Mouse (Mus musculus) frontal cortex, postnatal 10 days (tissue): ENCODE results near the gene Ugt1a6b.
"Not testable (repeated sequence)": the region's sequence is repeated elsewhere in the genome, so short reads cannot be mapped to it uniquely, and the experiment has no call there.

Experiments used
- DNase-seq, 2 experiments: peaks; one replicate each; pipeline ENCODE4 v3.0.0; 2022; ENCODE audit warnings: low spot score in 2 of 2, mixed read lengths in 1 of 2

Ugt1a6b gene

GRCm38 (mm10) chr1:88224029-88224776 lies 121.2 kb downstream of the Ugt1a6b start:
- DNase-seq, result no peak

DNA sequence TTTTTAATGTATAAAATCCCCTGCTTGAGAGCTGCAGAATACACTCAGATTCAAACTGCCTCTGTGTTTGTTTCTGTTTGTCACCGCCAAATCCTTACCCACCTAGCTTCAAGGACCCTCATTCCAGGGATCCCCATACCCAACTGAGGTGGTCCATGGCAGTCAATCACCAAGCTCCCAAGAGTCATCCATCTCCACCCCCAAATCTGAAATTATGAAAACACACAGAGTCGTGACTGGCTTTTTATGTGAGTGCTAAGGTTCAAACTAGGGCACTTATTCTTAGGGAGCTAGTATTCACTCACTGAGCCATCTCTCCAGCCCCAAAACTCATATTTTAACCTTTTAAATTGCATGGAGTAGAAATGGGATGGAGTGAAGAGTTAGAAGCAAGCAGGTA lies 122.2 kb downstream of the Ugt1a6b start:
- DNase-seq, result not testable (repeated sequence)

- DNase-seq, result no peak
These were observed 122.7 kb downstream of the Ugt1a6b start for GRCm38 (mm10) chr1:88225741-88226140.

- peak in 1 of 2 experiments; percentile 19 for DNase-seq
These were observed 123.8 kb downstream of the Ugt1a6b start, which contains the start of gene Mroh2a for GRCm38 (mm10) chr1:88226670-88227379. TSS of gene Mroh2a (plus strand) at chr1:88226986.

GRCm38 (mm10) chr1:88227482-88227881 lies 124.4 kb downstream of the Ugt1a6b start:
- DNase-seq, result no peak

DNA sequence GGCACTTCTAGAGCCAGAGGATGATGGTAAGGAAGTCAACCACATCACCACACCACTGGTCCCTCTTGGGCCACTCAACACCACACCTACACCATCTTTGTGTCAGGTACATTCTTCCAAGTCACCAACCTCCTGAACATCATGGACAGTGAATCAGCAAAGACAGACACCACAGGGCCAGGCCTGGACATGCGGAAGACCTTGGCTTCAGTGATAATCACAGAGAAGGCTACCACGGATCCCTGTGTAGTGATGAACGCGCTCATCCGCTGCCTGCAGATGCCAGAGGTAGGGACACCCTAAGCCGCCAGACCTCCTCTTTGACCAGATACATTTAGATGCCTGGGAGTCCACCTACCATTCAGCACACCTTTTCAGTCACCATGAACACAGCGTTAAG lies 125.1 kb downstream of the Ugt1a6b start:
- DNase-seq, result peak in 1 of 2 experiments; percentile 7

GRCm38 (mm10) chr1:88229566-88229965 lies 126.5 kb downstream of the Ugt1a6b start:
- DNase-seq, result no peak

DNA sequence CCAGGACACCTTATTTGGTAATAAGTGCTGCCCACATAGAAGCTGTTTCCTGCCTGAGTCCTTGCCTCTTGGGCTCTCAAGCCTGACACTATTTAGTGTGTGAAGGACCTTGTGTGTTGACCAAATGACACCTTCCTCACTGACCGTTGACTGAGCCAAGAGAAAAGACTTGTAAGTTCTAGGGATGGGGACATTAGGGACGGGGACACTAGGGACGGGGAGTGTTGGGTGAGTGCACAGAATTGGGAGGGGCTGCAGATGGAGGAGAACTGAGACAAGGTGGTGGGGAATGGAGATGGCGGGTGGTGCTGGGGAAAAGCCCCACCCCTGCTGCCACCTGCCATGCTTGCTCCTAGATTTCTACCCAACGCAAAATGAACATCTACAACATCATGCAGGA lies 126.9 kb downstream of the Ugt1a6b start:
- DNase-seq, result no peak

- no peak for DNase-seq
These were observed 127.4 kb downstream of the Ugt1a6b start for GRCm38 (mm10) chr1:88230421-88230820.

GRCm38 (mm10) chr1:88230981-88231802 lies 128.1 kb downstream of the Ugt1a6b start:
- DNase-seq, result no peak

DNA sequence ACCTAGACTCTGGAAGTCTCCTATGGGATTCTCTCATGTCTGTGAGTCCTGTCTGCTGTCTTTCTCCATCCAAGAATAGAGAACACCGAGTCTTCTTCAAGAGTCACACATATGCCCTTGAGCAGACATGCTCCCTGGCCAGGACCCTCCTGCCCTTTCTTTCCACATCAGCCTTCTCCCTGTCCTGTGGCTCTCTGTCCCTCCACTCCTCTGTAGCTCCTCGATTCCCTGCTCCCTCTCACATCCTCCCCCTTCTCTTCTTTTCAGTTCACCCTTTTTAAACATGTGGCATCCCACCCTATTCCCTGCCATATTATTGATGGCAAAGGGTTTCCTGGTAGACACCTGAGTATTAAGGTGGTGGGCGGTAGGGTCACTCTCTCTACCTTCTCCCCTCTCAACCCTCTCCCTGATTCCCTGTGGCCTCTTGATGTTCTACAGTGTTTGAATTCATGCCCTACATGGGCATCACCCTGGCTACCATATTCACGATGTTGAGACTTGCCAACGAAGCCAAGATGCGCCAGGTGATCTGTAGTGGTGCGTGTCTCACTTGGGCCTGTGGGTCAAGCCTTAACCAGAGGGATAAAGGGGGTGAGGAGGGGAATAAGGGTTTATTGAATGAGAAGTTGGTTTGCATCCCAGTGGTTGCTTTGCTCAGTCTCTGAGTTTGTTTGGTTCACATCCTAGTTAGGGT lies 128.9 kb downstream of the Ugt1a6b start:
- DNase-seq, result no peak

DNA sequence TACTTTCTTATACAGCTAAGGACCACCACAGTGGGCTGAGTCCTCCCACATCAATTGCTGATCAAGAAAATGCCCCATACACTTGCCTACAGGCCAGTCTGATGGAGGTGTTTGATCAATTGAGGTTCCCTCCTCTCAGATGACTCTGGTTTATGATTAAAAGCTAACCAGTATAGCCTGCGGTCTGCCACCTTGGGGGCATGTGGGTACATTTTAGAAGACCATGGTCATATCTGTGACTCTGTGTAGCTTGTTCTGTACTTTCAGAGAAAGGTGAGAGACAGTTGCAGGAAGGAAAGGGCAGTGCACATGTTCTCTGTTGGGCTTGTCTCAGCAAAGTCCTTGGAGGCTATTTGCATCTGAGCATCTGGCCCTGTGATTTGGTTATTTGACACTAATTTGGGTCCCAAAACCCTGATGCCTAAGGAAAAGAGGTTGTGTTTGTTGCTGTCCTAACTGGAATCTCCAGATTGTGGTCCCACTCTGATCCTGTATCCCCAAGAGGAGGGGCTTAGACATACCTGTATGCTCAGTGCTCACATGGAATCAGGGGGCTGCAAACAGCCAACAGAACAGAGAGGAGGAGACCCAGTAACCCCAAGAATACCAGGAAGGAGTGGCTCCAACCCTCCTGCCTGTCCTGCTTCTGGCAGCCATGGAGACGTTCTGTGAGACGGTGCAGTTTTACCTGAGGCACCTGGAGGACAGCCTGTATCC lies 129.8 kb downstream of the Ugt1a6b start:
- DNase-seq, result no peak

DNA sequence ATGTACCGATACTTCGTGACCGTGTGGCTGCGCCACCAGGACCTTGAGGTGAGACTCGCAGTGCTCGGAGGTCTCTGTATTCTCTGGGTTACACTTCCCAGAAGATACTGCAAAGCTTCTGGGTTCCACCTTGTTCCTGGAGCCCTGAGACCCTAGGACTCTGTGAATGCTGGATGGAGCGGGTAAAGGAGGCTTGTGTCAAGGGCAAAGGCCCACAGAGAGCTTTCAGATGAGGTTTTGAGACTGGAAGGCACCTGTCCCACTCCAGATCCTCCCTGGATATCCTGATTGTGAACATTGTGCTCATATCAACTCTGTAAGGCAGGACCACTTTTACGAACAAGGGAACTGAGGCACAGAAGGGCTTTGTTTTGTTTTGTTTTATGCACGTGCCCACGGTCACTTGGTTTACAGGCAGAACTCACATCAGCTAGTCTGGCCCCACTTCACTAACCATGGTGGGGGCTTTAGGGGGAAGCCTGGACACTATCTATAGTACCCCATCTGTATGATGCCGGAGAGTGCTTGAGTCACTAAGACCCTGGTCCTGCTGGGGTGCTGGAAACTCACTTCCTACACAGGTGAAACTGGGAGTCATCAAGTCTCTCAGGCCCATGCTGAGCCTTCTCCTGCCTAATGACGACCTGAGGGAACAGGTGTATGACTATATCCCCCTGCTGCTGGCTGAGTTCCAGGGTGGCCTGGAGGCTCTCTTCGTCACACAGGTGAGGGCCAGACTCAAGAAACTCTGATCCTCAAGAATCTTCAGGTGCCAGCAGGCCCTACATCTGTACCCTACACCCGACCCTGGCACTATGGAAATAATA lies 130.6 kb downstream of the Ugt1a6b start:
- DNase-seq, result no peak

DNA sequence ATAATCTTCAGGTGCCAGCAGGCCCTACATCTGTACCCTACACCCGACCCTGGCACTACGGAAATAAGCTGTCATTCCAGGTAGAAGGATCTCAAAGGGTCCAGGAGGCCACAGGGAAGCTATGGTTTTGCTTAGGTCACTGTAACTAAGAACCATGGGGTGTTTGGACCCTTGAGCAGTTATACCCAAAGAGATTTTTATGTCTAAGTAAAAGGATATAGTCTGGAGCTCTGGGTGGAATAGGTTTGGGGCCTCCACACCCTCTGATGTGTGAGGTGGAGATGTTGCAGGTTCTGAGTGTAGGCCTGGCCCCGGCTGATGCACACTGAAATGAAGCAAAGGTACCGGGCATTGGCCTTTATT lies 131.2 kb downstream of the Ugt1a6b start:
- no peak for DNase-seq

DNA sequence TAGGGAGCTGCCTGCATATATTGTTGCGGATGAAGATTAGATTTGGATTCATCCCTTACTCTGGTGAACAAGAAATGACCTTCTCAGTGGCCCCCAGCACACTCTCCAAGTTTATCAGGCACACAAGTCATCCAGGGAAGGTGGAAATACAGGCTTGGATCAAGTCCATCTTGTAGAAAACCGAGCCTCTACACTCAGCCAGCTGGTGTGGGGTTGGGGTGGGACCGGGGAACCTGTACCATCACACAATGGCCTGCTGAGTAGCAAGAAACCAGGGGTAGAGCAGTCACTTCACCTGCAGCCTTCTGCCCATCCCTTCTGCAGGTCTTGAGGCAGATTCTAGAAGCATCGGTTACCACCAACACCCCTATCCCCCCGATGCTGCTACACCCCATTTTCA lies 131.6 kb downstream of the Ugt1a6b start:
- no peak for DNase-seq

GRCm38 (mm10) chr1:88235046-88235893 lies 132.2 kb downstream of the Ugt1a6b start:
- no peak for DNase-seq

DNA sequence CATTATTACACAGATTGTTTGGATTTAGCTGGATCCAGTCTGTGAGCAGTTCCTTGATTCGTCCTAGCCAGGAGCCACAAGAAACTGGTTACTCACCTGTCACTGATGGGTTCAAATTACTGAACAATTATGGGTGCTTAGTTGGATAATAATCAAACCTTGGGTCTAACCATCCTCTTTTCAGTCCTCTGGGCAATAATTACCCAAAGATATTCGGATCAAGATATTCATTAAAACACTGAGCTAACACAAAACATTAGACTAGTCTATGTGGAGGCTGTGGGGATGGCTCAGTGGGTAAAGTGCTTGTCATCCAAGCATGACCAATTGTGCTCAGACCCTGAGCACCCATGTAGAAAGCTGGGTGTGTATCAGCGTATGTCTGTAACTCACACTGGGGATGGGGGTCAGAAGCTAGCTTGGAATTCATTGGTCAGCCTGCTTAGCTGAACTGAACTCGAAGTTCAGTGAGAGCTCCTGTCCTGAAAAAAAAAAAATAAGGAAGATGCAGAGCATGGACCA lies 132.9 kb downstream of the Ugt1a6b start:
- DNase-seq, result no peak

- no peak for DNase-seq
These were observed 134.3 kb downstream of the Ugt1a6b start for GRCm38 (mm10) chr1:88237311-88237710.

DNA sequence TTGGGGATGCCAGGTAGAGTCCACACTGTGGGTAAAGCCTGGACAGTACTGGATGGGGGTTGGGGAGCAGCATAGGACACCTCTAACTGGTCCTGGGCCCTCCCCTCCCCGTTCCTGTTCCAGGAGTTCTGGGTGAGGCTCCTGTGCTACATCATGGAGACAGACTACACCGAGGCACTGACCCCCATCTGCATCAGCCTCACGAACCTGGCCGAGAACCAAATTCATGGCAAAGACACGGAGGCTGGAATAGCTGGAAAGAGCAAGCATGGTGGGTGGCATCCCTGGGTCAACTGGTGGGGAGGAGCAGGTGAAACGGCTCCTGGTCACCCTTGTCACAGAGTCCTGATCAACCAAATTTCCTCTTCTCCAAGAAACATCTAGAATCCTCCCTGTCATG lies 135.7 kb downstream of the Ugt1a6b start:
- no peak for DNase-seq
